Mouse (Mus musculus): Measurements from ENCODE around the gene Spcs2. TPM values are rescaled to one million over a fixed set of nuclear protein-coding genes. Genes with fewer than 3 reads are reported as not detected.
"Not testable (repeated sequence)": the region's sequence is repeated elsewhere in the genome, so short reads cannot be mapped to it uniquely, and the experiment has no call there.

Spcs2 gene
- polyA plus RNA-seq, 1 experiment from 2014 or later = 344 TPM

- H3K27me3 ChIP-seq = no peaks in the 10 kb centered on the region
Measured at GRCm38 (mm10) chr7:99833846-99834222, 29.4 kb downstream of the Spcs2 start.

GRCm38 (mm10) chr7:99833115-99833845, 30.0 kb downstream of the Spcs2 start:
- no peak overlapping the region for H3K9ac ChIP-seq
- H3K9me3 ChIP-seq = no peaks in the 10 kb centered on the region
- 91% methylated on average over 5 of the region's 5 CpGs for WGBS
- H3K4me3 ChIP-seq = no peak overlapping the region
- peaks cover 4% of the 10 kb centered on the region for H3K4me1 ChIP-seq (replicated peaks)
- no peak overlapping the region for H3K4me2 ChIP-seq
- ATAC-seq (ENCODE audit: low FRiP score) = no peak
- H3K36me3 ChIP-seq = peaks cover 13% of the 10 kb centered on the region
- no peak overlapping the region for H3K27ac ChIP-seq
- no peaks in the 10 kb centered on the region for H3K27me3 ChIP-seq

More at GRCm38 (mm10) chr7:99833846-99834222, 29.4 kb downstream of the Spcs2 start:
- no peak overlapping the region for H3K27ac ChIP-seq
- no peak for ATAC-seq (ENCODE audit: low FRiP score)
- no peak overlapping the region for H3K4me2 ChIP-seq
- 94% methylated on average over 2 of the region's 2 CpGs for WGBS
- H3K4me3 ChIP-seq = no peak overlapping the region
- no peaks in the 10 kb centered on the region for H3K9me3 ChIP-seq
- no peaks in the 10 kb centered on the region for H3K4me1 ChIP-seq (replicated peaks)
- H3K36me3 ChIP-seq = peaks cover 18% of the 10 kb centered on the region
- H3K9ac ChIP-seq = no peak overlapping the region

- peak within 1 kb of the TSS; percentile 64 for H3K9ac ChIP-seq
- peak within 1 kb of the TSS; percentile 61 for H3K4me2 ChIP-seq
- peak within 1 kb of the TSS; percentile 45 for H3K4me3 ChIP-seq
- no peaks in the 10 kb centered on the region for H3K36me3 ChIP-seq
- H3K27ac ChIP-seq = peak within 1 kb of the TSS; percentile 45; the same call in 1 of the 2 replicates
- H3K4me1 ChIP-seq (replicated peaks) = peaks cover 13% of the 10 kb centered on the region
- WGBS = 0% methylated on average over 26 of the region's 26 CpGs
- no peaks in the 10 kb centered on the region for H3K9me3 ChIP-seq
- no peaks in the 10 kb centered on the region for H3K27me3 ChIP-seq
- ATAC-seq (ENCODE audit: low FRiP score) = peak; percentile 94
Measured at GRCm38 (mm10) chr7:99828083-99828570, 35.1 kb downstream of the Spcs2 start, which contains the start of gene Neu3. Gene Neu3 (minus strand): TSS chr7:99828417.

GRCm38 (mm10) chr7:99826096-99826495, 37.2 kb downstream of the Spcs2 start:
- Histone ChIP-seq H3K4me1 (replicated peaks) (peaks cover 13% of the 10 kb centered on the region), H3K4me2 (no peak overlapping the region), H3K36me3 (no peaks in the 10 kb centered on the region), H3K4me3 (no peak overlapping the region), H3K9me3 (no peaks in the 10 kb centered on the region), H3K27ac (no peak overlapping the region), H3K9ac (no peak overlapping the region), H3K27me3 (no peaks in the 10 kb centered on the region)
- WGBS = 55% methylated on average over 6 of the region's 6 CpGs
- ATAC-seq (ENCODE audit: low FRiP score) = no peak

- ATAC-seq (ENCODE audit: low FRiP score) = no peak
- no peaks in the 10 kb centered on the region for H3K9me3 ChIP-seq
- H3K9ac ChIP-seq = no peak overlapping the region
- WGBS = 85% methylated on average over 9 of the region's 9 CpGs
- no peak overlapping the region for H3K27ac ChIP-seq
- no peak overlapping the region for H3K4me3 ChIP-seq
- H3K36me3 ChIP-seq = no peaks in the 10 kb centered on the region
- no peak overlapping the region for H3K4me2 ChIP-seq
- peaks cover 13% of the 10 kb centered on the region for H3K4me1 ChIP-seq (replicated peaks)
- no peaks in the 10 kb centered on the region for H3K27me3 ChIP-seq
Measured at GRCm38 (mm10) chr7:99825511-99825910, 37.8 kb downstream of the Spcs2 start.

- ATAC-seq (ENCODE audit: low FRiP score) = no peak
- 88% methylated on average over 16 of the region's 16 CpGs for WGBS
- H3K4me2 ChIP-seq = no peak overlapping the region
- H3K27me3 ChIP-seq = no peaks in the 10 kb centered on the region
- no peak overlapping the region for H3K27ac ChIP-seq
- peaks cover 13% of the 10 kb centered on the region for H3K4me1 ChIP-seq (replicated peaks)
- no peak overlapping the region for H3K9ac ChIP-seq
- H3K9me3 ChIP-seq = no peaks in the 10 kb centered on the region
- H3K4me3 ChIP-seq = no peak overlapping the region
- H3K36me3 ChIP-seq = no peaks in the 10 kb centered on the region
Measured at GRCm38 (mm10) chr7:99824649-99825483, 38.4 kb downstream of the Spcs2 start.

GRCm38 (mm10) chr7:99823045-99823663, 40.1 kb downstream of the Spcs2 start:
- Histone ChIP-seq H3K4me1 (replicated peaks) (peaks cover 7% of the 10 kb centered on the region), H3K27ac (no peak overlapping the region), H3K27me3 (no peaks in the 10 kb centered on the region), H3K36me3 (no peaks in the 10 kb centered on the region), H3K9me3 (no peaks in the 10 kb centered on the region), H3K4me3 (no peak overlapping the region), H3K9ac (no peak overlapping the region), H3K4me2 (no peak overlapping the region)
- ATAC-seq (ENCODE audit: low FRiP score) = no peak
- 87% methylated on average over 10 of the region's 10 CpGs for WGBS

GRCm38 (mm10) chr7:99822426-99822825, 40.8 kb downstream of the Spcs2 start:
- Histone ChIP-seq H3K4me2 (no peak overlapping the region), H3K27ac (no peak overlapping the region), H3K27me3 (no peaks in the 10 kb centered on the region), H3K9ac (no peak overlapping the region), H3K4me3 (no peak overlapping the region), H3K9me3 (no peaks in the 10 kb centered on the region), H3K4me1 (replicated peaks) (no peaks in the 10 kb centered on the region), H3K36me3 (no peaks in the 10 kb centered on the region)
- no peak for ATAC-seq (ENCODE audit: low FRiP score)
- 86% methylated on average over 5 of the region's 5 CpGs for WGBS

- no peak overlapping the region for H3K9ac ChIP-seq
- no peak overlapping the region for H3K27ac ChIP-seq
- H3K4me1 ChIP-seq (replicated peaks) = no peaks in the 10 kb centered on the region
- no peaks in the 10 kb centered on the region for H3K27me3 ChIP-seq
- no peak overlapping the region for H3K4me2 ChIP-seq
- no peaks in the 10 kb centered on the region for H3K9me3 ChIP-seq
- no peak for ATAC-seq (ENCODE audit: low FRiP score)
- H3K4me3 ChIP-seq = no peak overlapping the region
- WGBS = 97% methylated on average over 2 of the region's 2 CpGs
- H3K36me3 ChIP-seq = no peaks in the 10 kb centered on the region
Measured at GRCm38 (mm10) chr7:99821953-99822352, 41.3 kb downstream of the Spcs2 start.

GRCm38 (mm10) chr7:99818181-99818725, 45.0 kb downstream of the Spcs2 start:
- WGBS = 18% methylated on average over 9 of the region's 9 CpGs

GRCm38 (mm10) chr7:99813394-99813793, 49.9 kb downstream of the Spcs2 start:
- ATAC-seq (ENCODE audit: low FRiP score) = no peak
- H3K9ac ChIP-seq = no peak overlapping the region
- 90% methylated on average over 11 of the region's 11 CpGs for WGBS
- peaks cover 9% of the 10 kb centered on the region for H3K36me3 ChIP-seq
- H3K4me1 ChIP-seq (replicated peaks) = no peaks in the 10 kb centered on the region
- H3K9me3 ChIP-seq = no peaks in the 10 kb centered on the region
- no peak overlapping the region for H3K4me2 ChIP-seq
- no peak overlapping the region for H3K4me3 ChIP-seq
- H3K27me3 ChIP-seq = no peaks in the 10 kb centered on the region
- no peak overlapping the region for H3K27ac ChIP-seq

More at GRCm38 (mm10) chr7:99818181-99818725, 45.0 kb downstream of the Spcs2 start:
- H3K27me3 ChIP-seq; H3K4me3 ChIP-seq; H3K36me3 ChIP-seq; ATAC-seq (ENCODE audit: low FRiP score); H3K4me2 ChIP-seq; H3K9me3 ChIP-seq; H3K27ac ChIP-seq; H3K9ac ChIP-seq; H3K4me1 ChIP-seq (replicated peaks): not testable (repeated sequence)

GRCm38 (mm10) chr7:99811661-99812060, 51.6 kb downstream of the Spcs2 start:
- no peak overlapping the region for H3K27ac ChIP-seq
- H3K9me3 ChIP-seq = no peaks in the 10 kb centered on the region
- H3K36me3 ChIP-seq = peaks cover 9% of the 10 kb centered on the region
- no peak for ATAC-seq (ENCODE audit: low FRiP score)
- 92% methylated on average over 4 of the region's 4 CpGs for WGBS
- no peaks in the 10 kb centered on the region for H3K4me1 ChIP-seq (replicated peaks)
- no peak overlapping the region for H3K9ac ChIP-seq
- H3K4me3 ChIP-seq = no peak overlapping the region
- H3K4me2 ChIP-seq = no peak overlapping the region
- no peaks in the 10 kb centered on the region for H3K27me3 ChIP-seq
